Mouse (Mus musculus) monocyte, adult 2 months (primary cell): Measurements from ENCODE around the gene Htra3.

Experiments
- DNase-seq, 2 experiments: peaks; one replicate each; pipeline ENCODE4 v3.0.0; 2022; ENCODE audit warnings: low spot score in 2 of 2, low read depth in 1 of 2

Htra3 gene

DNA sequence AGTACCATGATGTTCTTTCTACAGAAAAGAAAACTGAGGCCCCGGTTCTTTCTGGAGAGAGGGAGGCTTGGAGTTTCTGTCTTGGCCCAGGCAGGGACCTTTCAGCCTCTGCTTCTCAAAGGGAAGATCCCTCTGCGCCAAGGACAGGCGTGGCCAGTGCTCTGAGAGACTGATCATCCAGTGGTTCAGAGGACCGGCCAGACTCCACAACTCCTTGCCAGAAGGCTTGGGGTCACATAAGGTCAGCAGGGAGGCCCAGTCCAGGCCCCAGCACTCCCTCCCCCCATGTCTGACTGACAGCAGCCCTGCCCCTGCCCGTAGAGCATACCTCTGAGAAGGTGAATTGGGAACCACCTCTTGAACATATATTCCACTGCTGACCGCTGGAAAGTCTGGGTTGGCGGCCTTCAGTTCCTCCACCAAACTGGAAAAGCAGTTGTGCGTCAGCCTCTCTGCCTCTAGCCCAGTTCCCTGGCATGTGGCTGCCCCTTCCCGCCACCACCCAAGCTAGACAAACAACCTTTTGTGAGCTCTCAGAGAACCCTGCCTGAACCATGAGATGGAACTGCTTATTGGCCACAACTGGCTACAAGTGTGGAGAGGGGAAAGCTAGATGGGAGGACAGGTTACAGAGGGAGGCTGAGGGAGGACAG is 25.7 kb downstream of the Htra3 start:
- no peak for DNase-seq

DNA sequence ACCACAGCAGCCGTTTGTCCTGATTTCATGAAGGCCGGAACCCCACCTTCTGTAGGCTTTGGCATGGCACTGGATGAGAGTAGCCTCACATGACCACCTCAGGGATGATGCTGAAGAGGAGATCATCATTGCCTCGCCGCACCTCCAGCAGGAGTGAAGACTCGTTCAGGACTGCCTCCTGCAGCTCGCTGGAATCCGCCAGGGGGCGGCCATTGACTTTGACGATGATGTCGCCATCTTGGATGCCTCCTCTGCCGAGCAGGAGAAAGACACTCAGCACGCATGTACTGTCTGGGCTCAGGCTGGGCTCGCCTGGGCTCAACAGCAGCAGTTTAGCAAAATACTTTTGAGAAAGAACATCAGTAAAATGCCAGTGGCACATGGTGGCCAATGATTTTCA is 26.7 kb downstream of the Htra3 start:
- no peak for DNase-seq

DNA sequence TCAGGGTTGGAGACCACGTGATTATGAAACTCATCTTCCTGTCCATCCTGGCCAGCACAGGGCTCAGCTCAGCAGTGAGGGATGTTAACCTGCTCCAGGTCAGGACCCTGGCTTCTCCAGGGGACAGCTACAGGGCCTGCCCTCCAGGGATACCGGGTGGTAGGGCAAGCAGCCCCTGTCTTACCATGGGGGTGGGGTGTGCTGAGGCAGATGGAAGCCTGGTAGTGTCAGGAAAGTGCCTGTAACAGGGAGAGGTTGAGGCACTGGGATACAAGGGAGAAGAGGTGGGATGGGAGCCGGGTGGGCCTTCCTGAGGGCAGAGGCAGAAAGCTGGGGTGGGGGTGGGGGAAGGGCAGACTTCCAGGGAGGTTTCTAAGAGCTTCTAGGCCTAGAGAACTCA is 27.3 kb downstream of the Htra3 start:
- no peak for DNase-seq

DNA sequence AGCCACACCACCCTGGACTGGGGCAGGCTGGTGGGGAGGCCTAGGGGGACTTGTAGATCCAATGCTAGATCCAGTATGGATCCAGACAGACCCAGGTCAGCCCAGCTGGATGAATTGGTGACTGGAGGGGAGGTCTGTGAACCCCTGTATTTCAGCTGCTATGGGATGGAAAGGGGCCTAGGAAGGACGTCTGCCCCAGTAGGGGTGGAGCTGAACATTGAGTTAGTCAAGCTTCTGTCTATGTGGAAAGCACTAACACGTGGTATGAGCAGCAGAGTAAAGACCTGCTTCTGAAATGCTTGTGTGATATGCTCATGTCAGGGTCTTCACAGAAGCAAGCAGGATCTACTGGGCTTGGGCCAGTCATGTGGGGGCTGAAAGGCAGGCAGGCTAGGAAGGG is 31.4 kb downstream of the Htra3 start:
- DNase-seq: no peak

DNA sequence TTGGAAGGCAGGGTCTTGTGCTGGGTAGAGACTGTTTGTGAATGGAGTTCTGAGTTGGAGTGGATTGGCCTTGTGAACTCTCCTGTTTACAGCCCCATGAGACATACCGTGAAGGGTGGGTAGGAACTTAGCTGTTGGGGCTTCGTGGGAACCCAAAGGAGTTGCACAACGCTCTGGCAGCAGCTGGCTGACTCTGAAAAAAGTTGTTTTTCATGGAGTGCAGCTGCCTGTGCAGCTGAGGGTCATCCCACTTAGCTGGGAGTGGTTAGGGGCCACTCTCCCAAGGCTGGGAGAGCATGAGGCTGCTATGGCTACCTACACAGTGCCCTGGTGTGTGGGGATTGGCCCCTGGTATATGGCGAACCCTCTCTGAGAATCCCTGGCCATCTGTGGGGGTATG is 32.0 kb downstream of the Htra3 start:
- no peak for DNase-seq

DNA sequence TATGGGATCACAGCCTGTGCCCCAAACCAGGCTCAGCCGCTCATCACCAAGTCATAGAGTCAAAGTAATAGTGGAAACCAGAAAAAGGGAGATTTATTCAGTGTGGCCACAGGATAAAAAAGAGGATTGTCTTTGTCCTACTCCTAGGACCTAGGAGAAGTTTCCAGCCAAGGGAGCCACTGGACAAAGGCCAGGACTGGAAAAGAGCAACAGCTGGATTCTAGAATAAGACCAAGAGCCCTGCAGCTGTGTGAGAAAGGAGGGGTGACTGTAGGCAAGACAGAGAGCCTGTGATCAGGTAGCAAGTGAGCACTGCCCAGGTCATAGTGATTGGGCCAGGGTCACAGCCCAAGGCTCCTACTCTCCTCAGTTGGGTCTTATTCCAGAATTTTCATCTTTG is 32.7 kb downstream of the Htra3 start:
- DNase-seq: no peak

DNA sequence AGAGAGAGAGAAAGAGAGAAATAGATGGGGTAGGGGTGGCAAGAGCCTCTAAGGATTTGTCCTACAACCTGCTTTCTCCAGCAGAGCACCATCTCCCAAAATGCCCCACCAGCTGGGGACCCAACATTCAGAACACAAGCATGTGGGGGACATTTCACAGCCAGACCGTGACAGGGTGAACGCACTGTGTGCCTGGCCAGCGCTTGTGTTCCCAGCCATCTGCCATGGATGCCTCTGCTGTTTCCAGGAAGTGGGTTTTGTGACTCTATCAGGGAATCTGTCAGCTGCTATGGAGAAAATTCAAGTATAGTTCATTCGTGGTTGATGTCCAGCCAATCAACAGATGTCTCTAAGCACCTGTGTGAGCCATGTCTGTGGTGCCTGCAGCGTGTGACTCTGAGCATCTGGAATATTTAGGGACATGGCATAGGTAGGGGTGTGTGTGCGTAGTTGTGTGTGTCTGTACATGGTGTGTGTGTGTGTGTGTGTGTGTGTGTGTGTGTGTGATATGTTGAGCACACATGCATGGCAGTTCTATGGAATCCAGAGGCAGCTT is 33.6 kb downstream of the Htra3 start:
- no peak for DNase-seq

DNA sequence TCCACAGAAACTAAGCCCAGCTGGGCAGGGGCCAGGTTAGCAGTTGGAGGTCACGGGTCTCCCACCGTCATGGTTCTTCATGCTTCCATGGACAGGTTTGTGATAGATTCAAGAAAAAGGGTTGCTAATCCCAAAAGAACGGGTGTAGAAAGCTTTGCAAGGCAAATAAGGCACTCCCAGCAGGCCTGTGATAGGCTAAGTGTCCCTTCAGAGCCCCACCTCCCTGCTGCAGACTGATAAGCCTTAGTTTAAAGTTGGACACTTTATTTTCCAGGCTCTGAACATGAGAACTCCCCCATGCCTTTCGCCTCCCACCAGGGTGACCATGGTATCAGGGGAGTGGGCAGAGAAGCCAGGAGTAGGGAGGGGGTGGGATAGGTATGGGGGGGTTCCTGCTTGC is 35.5 kb downstream of the Htra3 start:
- DNase-seq: no peak

DNA sequence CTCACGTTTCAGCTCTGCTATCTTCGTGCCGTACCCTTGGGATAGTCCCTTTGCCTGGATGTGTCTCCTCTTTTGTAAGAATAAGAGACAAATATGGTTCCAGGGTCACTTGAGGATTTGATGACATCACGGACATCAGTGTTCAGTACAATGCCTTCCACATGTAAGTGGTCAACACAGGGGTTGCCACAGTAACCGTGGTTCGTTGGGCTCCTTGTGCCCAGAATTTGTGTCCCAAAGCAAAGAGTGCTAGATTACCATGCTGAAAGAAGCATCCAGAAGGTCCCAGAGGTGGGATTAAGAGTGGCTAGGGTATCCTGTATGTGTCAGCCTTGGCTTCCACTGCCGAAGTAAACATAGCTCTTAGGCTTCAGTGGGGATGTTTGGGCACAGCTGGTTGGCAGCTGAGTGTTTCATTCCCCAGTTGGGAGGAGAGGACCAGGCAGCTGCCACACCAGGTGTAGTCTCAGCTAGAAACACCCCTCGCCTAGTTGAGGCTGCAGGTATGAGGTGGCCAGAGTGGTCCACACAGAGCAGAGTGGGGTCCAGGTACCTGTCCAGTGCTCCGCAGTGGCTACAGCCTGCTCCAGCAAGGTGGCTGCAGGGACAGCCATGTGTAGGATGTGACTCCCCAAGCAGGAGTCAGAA is 36.1 kb downstream of the Htra3 start:
- no peak for DNase-seq

DNA sequence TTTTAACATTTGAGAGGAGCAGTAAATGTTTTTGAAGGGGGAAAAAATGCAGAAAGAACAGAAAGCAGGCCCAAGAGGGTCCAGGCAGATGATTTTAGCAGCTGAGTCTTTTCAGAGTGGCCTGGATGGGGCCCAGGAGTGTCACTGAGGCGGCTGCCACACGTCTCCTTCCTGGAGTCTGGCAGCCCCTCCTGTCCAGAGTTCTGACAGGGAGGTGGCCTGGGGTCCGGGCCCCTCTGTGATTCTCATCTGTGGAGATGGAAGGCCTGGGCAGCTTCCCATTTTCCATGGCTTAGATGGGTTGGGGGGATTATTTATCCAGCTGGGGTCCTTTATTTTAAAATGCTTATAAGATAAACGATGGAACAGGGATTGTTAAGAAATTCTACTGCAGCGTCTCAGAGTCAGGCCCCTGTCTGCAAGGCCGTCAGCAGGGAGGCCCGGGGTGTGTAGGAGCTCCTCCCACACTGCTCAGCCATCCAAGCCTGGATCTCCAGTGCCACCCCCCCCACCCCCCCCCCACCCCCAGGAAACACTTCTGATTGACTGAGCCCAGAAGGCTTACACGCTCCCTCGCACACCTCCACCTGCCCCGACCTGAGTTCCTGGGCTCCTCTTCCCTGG is 37.5 kb downstream of the Htra3 start:
- no peak for DNase-seq

DNA sequence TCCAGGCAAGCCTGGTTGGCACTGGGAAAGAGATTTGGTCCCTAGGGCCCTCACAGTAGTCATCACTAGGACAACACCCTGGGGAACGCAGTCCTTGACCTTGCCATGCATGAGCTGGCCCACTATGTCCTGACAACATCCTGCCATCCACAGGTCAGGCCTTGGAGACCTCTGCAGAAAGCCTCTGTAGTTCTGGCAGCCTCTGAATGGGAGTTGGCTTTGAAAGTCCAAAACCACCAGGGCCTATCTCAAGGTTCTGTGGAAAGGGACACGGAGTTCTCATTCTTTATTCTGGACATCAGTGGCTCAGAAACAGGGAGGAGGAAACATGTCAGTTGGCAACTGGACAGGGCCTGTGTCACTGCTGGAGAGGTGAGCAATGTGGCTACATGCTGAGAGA is 43.6 kb downstream of the Htra3 start:
- no peak for DNase-seq

DNA sequence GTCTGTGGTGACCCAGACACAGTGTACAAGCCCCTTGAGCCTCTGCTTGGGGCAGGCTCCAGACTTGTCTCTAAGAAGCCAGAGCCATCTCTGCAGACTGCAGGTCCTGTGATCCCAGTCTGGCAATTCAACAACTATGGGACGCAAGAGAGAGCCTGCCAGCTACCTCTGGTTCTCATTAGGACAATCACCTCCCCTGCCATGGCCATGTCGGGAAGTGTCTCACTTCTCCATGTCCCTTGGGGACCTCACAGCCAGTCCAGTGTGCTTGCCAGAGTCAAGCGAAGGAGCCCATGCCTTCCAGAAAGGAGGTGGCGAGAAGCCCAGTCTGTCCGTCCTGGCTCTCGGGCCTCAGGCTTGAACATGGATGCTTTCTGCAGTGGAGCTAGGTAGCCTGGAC is 46.7 kb downstream of the Htra3 start:
- DNase-seq: no peak

DNA sequence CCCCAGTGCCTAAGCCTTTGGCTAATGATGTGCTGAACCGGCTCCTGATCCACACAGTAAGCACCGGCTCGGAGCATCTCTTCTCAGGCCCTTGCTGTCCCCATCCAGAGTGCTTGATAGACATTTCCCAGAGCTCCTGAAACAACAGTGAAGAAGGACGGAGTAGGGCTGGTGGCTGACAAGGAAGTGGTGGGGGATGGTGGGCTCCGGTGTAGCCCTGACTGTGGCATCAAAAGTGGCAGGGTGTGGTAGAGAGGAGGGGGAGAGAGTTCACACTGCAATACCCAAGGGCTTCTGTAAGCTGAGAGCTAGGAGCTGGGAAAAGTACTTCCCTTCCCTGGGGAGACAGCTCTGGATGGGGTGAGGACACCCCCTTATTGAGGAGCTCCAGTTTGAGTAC is 47.8 kb downstream of the Htra3 start:
- DNase-seq: no peak

DNA sequence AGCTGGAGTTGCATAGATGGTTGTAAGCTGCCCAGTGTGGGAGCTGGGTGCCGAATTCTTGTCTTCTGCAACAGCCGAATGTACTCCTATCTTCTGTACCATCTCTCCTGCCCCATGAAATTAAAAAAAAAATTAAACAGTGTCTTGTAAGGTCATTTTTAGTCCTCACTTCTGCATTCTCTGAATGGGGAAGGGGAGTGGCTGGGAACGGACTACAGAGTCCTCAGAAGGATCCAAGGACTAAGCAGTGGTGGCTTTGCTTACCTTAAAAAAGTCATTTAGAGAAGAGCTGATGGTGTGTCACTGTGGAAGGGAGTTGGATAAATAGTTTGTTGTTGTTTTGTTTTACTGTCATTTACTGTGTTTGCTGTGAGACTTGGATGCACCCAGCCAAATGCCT is 48.4 kb downstream of the Htra3 start:
- peak; percentile 9 to 17 for DNase-seq

DNA sequence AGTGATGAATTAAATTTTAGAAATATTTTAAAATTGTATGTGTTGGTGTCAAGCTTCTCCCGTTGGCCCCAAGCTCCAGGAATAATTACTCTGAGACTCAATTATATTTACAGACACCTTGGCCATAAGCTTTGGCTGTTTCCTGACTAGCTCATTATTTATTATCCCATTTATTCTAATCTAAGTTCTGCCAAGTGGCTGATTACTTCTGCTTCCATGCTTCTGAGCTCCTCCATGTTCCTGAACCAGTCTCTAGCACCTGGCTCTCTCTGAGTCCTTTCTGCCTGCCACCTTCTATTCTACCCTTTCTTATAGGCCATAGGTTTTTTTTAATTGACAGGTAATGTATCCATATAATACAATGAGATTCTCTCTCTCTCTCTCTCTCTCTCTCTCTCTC is 48.9 kb downstream of the Htra3 start:
- no peak for DNase-seq

DNA sequence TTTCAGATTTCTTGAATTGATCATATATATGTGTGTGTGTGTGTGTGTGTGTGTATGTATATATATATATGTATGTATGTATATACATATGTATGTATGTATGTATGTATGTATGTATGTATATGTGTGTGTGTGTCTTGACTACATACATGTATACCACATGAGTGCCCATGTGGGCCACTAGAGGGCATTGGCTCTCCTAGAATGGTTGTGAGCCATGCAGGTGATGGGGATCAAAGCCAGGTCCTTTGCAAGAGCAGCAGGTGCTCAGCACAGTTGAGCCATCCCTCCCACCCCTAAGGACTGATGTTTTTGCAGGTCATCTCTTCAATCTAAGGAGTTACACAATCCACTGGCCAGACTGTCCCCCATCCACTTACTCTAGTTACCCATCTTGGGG is 50.2 kb downstream of the Htra3 start:
- no peak for DNase-seq

DNA sequence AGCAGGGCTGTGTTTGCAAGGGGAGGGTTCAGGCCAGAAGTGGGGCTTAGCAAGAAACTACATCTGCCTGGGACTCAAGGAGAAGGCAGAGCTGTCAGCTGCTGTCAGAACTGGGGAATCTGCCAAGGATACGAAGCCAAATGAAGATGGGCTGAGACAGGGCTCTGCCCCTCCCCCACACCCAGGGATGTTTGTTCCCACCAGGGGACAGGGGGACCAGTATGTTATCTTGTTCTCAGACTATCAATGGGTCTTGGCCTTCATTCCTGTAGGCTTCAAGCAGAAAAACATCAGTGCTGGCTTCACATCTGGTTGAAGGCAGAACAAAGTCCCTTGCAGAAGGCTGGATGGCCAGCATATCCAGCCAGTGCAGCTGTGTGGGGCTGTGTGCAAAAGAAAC is 50.9 kb downstream of the Htra3 start:
- DNase-seq: no peak

DNA sequence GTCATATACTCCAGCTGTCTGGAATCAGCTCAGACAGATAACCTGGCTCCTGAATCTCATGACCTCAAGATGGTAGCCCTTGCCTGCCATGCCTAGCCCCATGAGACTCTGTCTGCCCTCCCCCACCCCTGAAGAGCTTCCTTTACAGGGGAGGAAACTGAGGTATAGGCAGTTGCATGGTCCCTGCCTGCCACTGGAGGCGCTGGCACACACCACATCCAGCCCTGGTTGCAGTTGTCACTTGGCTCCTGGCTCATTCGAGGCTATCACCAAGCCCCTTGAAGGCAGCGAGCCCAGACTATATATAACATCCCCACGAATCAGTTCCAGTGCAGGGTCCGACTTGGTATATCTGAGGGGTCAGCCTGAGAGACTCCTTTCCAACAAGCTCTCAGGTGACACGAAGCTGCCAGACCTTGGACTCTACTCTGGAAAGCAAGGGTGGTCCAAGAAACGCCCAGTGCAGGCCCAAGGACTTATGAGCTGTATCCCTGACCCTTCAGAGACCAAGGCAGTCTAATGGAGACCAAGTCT is 52.2 kb downstream of the Htra3 start:
- no peak for DNase-seq

DNA sequence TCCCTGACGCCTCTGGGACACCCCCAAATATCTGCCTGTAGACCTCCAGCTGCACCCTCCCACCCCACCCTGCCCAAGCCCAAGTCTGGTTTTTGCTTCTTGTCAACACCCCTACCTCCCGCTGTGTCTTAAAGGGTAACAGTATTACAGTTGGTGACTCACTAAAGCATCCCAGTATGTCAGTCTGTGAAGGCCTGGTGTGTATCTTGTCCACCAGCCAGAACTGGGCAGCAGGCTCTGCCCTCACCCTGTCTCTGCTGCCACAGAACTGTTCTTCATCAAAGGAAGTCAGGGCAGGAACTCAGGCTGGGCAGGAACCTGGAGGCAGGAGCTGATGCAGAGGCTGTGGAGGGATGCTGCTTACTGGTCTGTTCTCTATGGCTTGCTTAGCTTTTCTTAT is 53.2 kb downstream of the Htra3 start:
- DNase-seq: no peak

DNA sequence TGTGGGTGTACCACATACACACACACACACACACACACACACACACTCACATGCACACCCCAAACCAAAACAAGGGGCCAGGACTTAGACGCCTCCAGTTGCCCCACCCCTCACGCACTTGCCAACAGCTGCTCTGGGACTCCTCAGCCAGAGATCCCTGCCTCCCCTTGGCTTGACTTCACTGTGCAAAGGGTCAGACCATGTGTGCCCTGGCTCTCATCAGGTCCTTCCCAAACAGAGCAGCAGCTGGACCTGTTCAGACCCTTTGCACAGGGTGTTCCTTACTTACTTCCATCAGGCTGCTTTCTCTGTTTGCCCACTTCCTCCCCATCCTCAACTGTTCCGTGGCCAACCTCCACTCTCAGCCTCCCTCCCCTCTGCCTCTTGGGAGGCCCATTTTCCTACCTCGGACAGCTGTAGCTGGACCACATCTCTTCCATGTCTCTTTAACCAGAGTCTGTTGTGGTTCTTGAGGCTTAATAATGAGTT is 54.8 kb downstream of the Htra3 start:
- no peak for DNase-seq

DNA sequence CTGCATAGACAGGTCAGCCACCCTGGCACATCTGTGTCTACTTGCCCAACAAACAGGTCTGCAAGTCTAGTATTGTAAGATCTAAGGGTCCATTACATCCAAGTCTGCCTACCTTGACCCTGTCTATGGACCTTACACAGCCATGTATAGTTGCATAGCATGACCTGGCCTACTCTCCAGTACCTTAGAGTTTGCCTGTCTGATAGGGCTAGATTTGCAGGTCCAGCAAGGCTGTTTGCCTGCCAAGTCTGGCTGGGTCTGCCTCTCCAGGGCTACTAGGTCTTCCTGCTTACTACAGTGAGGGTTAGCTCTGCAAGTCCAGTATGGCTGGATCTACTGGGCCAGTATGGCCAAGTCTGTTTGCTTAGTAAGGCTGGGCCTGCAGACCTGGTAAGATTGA is 55.8 kb downstream of the Htra3 start:
- no peak for DNase-seq

DNA sequence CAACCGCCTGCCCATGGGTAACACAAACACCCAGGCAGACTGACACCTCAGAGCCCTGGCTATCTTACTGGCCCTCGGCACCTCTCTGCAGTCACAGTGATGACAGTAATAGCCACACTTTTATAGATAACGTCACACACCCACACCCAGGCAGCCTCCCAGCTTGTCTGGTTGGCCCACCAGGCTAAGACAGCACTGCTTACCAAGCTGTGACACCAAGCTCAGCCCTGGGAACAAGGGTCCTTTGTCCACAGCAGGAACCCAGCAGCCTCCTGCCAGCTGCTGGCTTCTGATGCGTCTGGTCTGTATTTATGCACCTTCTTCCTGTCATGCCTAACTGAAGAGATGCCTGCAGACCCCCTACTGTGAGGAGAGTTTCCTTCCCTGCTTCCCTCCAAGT is 58.5 kb downstream of the Htra3 start:
- no peak for DNase-seq
